Mouse (Mus musculus): ENCODE data around the gene Hist1h3i.
"Not testable (repeated sequence)": the region's sequence is repeated elsewhere in the genome, so short reads cannot be mapped to it uniquely, and the experiment has no call there.

Gene Hist1h3i

GRCm38 (mm10) chr13:21783255-21783617 is at the start of gene Hist1h3i:
Gene Hist1h3i (minus strand): TSS chr13:21783370.
- peak; percentile 24 to 38 for DNase-seq

DNA sequence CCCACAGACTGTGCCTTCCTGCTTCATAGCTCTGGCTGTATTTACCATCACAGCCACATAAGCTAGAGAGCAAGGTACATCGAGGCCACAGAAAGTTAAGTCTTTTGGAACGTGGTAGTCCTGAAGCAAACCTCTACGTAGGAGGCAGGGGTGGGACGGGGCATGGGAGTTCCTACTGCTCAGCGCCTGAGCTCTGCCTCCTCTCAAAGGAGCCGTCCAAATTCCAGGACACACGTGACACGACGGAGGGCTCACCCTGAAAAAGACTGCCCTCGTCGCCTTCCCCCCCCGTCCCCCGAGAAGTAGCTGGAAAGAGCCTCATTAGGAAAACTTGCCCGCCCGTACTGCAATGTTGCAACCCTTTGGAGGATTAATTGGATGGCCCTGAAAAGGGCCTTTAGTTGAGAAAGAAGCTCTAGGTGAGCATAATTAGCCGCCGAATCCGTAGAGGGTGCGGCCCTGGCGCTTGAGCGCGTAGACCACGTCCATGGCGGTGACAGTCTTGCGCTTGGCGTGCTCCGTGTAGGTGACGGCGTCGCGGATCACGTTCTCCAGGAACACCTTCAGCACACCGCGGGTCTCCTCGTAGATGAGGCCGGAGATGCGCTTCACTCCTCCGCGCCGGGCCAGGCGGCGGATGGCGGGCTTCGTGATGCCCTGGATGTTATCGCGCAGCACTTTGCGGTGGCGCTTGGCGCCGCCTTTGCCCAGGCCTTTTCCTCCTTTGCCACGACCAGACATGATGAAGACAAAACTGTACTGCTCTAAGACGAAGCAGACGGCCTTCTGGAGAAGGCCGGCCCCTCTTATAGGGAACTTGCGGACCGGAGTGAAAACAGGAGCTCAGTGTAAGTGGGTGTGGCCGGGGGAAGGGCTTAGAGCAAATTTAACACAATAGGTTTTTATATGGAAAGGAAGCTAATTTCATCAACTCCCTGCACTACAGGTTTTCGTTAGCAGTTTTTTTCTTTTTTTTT is 48.5 kb upstream of the Hist1h3i start, which contains the start of gene Hist1h4n:
Gene Hist1h4n (minus strand): TSS at position 779 of the 977 bp plus-strand sequence.
- DNase-seq: peak in 1 of 2 experiments; percentile 31

DNA sequence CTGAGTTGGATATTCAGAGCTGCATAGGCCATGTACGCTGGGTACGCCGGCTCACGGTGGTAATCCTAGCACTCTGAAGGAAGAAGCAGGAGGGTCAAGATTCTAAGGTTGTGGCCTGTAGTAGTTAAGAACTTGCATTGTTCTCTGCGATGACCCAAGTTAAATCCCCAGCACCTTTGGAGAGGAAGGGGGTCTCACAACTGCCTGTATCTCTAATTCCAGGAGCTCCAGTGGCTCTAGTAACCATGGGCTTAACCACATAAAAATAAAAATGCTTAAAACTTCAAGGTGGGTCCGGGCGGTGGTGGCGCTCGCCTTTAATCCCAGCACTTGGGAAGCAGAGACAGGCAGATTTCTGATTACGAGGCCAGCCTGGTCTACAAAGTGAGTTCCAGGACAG is 47.2 kb upstream of the Hist1h3i start:
- DNase-seq: no peak

DNA sequence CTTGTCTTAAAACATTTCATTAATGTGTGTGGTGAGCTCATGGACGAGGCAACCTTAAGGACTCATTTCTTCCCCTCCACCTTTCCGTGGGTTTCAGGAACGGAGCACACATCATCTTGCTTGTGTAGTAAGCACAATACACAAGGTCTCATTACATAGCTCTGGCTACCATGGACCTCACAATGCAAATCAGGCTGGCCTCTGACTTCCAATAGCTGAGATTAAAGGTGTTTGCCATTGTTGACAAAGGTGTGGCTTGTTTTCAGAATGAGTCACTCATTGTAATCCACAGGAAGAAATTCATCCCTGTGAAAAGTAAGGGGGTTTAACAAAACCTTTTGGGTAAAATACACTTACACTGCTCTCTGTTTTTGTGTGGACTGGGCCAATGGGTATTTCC is 45.3 kb upstream of the Hist1h3i start:
- DNase-seq: no peak

DNA sequence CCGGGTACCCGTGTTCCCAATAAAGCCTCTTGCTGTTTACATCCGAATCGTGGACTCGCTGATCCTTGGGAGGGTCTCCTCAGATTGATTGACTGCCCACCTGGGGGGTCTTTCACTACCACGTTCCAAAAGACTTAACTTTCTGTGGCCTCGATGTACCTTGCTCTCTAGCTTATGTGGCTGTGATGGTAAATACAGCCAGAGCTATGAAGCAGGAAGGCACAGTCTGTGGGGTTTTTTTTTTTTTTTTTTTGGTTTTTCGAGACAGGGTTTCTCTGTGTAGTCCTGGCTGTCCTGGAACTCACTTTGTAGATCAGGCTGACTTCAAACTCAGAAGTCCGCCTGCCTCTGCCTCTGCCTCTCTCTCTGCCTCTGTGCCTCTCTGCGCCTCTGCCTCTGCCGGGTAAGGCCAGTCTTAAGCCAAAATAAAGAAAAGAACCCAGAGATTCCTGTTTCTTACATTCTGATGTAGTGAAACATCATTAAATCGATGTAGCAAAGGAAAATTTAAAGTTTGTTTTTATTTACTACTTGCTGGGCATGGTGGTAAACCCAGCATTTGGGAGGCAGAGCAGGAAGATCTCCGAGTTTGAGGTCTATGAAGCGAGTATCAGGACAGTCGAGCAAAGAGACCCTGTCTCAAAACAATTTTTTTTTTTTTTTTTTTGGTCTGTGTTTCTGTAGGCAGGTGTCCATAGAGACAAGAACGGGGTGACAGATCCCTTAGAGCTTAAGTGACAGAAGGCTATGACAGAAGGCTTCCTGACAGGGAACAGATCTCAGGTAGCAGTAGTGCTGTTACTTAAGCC is 37.1 kb upstream of the Hist1h3i start:
- not testable (repeated sequence) for DNase-seq

- DNase-seq: not testable (repeated sequence)
Measured at GRCm38 (mm10) chr13:21812092-21812491, 28.9 kb upstream of the Hist1h3i start.

GRCm38 (mm10) chr13:21811539-21811938 is 28.4 kb upstream of the Hist1h3i start, which contains the start of gene Hist1h4m:
Gene Hist1h4m (plus strand): TSS chr13:21811746.
- peak; percentile 36 to 43 for DNase-seq

DNA sequence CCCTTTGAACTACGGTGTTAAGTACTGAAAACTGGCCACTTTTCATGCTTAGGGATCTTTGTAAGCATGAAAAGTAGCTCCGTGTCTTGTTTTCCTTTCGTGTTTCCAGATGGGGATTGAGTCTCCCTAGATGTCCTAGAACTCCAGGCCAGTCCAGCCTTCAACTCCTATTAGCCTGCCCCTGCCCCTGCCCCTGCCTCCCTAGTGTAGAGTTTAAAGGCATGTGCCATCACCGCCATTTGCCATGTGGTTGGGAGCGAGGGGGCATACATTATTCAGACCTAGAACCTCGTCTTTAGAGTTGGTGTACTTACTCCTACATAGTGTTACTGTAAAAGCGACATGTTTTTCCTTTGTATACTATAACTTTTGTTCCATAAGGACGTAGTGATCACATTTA is 27.9 kb upstream of the Hist1h3i start:
- not testable (repeated sequence) for DNase-seq

DNA sequence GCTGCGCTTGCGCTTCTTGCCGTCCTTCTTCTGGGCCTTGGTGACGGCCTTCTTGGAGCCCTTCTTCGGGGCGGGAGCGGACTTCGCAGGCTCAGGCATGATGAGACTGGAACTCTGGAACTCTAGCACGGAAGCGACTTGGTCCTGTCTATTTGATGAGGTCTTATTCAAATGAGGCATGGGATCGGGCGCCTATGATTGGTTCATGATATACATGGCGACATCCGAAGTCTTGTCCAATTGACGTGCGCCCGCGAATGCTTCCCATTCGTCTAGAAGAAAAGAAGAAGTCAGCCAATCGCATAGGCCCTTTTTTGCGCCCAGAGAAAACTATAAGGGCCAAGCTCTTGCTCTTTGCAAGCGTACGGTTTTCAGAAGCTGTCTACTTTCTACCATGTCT is 26.9 kb upstream of the Hist1h3i start, which contains the start of the genes Hist1h2bq and Hist1h2ao:
Gene Hist1h2bq (minus strand): TSS at position 125 of the 400 bp plus-strand sequence.
Gene Hist1h2ao (plus strand): TSS at position 393 of the 400 bp plus-strand sequence.
- DNase-seq: not testable (repeated sequence)

- not testable (repeated sequence) for DNase-seq
Measured at GRCm38 (mm10) chr13:21803058-21803457, 19.9 kb upstream of the Hist1h3i start.

- not testable (repeated sequence) for DNase-seq
Measured at GRCm38 (mm10) chr13:21797163-21797562, 14.0 kb upstream of the Hist1h3i start.

GRCm38 (mm10) chr13:21795584-21795983 is 12.4 kb upstream of the Hist1h3i start:
- no peak for DNase-seq

DNA sequence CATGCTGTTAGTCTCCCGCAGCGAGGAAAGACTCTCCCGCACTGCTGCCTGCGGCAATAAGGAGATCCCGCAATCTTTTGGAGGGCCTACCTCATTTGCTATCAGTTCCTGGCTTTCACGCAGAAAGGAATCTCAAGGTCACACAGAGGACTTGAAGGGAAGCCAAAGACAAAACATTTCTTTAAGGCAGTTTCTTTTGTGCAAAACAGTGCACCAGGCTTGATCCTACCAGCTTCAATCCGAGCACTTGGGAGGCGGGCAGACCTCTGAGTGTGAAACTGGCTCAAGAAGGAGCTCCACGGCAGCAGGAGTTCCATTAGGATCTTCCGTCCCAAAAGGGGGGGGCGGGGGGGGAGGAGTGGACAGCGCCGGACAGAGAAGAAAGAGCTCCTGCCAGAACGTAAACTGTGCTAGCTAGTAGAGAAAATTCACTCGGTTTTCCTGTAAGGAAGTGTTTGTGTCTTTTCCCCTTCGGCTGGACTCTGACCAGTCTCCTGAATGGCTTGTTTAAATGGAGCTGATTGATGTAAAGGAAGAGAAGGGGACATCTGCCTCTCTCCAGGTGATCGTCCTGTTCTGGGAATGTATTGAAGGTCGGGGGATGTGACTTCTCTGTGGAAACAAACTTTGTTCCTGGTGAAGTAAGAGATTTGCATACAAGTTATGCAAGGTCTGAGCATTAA is 7.6 kb upstream of the Hist1h3i start:
- no peak for DNase-seq

- no peak for DNase-seq
Measured at GRCm38 (mm10) chr13:21789925-21790324, 6.8 kb upstream of the Hist1h3i start.

DNA sequence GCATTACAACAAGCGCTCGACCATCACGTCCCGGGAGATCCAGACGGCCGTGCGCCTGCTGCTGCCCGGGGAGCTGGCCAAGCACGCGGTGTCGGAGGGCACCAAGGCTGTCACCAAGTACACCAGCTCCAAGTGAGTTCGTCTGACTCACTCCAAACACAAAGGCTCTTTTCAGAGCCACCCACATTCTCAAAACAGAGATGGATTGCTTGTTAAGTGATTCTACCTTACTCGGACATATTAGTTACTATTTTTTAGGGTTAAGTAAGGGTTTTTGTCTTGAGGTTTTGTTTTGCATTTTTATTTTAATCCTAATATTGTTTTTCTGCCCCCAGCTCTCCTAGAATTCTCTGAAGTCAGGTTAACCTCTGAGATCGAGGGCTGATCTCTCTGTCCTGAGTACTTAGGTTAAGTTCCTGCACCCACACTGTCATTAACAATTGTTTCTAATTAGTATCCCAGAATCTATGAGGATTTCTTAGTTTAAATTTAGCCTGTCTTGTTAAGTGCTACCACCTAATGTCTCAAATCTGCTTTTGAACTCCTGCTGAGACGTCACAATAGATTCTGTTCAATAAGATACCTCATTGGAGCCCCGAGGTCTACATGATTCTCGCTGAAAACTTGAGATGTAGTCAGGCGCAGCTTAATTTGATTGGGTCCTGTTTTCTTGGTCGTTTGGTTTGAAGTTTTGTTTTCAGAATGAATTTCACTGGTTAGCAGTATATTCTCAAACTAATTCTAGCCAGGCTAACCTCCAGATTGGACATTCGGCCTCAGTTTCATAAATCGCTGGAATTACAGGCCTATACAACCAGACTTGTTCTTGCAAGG is 4.8 kb upstream of the Hist1h3i start:
- DNase-seq: no peak

DNA sequence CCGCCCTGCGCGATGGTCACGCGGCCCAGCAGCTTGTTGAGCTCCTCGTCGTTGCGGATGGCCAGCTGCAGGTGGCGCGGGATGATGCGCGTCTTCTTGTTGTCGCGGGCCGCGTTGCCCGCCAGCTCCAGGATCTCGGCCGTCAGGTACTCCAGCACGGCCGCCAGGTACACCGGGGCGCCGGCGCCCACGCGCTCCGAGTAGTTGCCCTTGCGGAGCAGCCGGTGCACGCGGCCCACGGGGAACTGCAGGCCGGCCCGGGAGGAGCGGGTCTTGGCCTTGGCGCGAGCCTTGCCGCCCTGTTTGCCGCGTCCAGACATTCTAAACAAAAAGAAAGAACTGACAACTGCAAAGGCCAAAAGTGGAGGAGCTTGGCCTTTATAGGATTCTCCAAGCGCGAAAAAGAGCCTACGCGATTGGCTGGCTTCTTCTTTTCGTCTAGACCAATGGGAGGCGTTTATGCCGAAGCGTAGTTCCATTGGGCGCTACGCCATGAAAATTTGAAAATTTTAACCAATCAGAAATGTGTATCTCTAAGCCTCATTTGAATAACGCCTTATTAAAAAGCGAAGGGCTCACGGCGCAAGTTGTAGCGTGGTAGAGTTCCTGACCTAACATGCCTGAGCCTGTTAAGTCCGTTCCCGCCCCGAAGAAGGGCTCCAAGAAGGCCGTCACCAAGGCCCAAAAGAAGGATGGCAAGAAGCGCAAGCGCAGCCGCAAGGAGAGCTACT is 3.9 kb upstream of the Hist1h3i start, which contains the start of the genes Hist1h2an and Hist1h2bp:
Gene Hist1h2an (minus strand): TSS at position 320 of the 731 bp plus-strand sequence.
Gene Hist1h2bp (plus strand): TSS at position 563 of the 731 bp plus-strand sequence.
- DNase-seq: peak; percentile 64 to 65

- no peak for DNase-seq
Measured at GRCm38 (mm10) chr13:21786189-21786898, 3.2 kb upstream of the Hist1h3i start.

DNA sequence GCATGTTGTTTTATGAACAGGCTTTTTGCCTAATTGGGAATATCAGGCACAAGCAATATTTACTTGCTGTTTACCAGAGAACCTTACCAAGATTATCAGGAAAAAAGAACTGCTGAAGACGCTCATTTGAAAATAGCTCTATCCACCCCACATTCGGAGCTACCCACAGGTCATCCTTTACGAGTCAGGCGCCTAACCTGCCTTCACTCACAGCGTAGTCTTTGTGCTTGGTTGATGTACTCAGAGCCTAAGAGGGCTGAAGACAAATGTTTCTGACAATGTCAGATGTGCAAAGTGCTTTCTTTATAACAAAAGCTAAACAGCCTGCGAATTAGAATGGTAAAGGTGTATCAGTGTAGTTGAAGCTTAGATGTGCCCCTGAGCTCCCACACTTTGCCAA is 1.1 kb upstream of the Hist1h3i start:
- no peak for DNase-seq

- DNase-seq: no peak
Measured at GRCm38 (mm10) chr13:21783734-21784161, 578 bp upstream of the Hist1h3i start.

Measured in spleen, adult 18-20 months (tissue).